Mouse (Mus musculus) frontal cortex, postnatal 10 days (tissue): ENCODE measurements around the gene Ryr3.

Experiments
- DNase-seq, 2 experiments: peaks; one replicate each; pipeline ENCODE4 v3.0.0; 2022; ENCODE audit warnings: low spot score in 2 of 2, mixed read lengths in 1 of 2

The Ryr3 gene

GRCm38 (mm10) chr2:113216746-113217461 lies at the start of gene Ryr3:
Gene Ryr3, minus strand, starts transcription at chr2:113217096.
- peak; percentile 53 to 69 for DNase-seq

DNA sequence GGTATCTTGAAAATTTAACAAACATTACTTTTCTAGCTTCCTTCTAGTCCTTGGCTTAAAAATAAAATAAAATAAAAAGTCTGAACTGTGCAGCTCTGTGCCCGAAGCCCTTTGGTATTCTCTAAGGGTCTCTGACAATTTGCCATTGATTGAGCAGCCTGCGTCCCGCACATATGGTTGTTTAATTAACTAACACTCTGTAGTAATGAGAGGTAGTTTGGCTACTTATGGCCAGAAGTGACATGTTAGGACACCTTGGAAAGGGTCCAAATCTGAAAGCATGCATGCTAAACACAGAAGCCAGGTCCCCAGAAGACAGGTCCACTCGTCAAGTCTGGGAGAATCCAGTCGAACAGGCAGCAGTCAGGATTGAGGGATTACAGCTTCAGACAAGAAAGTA lies 22.0 kb upstream of the Ryr3 start:
- no peak for DNase-seq

DNA sequence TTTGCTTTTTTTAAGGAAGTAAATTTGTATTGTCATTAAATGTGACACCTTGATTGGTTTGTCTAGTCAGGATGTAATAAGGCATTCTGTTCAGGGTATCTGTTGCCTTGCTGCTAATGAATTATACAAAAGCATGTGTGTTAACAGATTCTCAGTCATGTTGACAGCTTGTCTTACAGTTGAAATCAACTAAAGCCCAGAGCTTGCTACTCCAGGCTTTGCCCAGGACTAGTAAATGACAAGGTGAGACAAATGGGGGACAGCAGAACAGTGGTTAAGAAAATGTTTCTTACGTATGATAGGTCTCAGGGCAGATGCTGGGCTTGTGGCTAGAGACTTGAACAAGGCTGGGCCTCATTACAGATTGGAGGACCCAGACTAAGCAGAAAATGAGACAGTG lies 20.1 kb upstream of the Ryr3 start:
- DNase-seq = no peak

- no peak for DNase-seq
Measured at GRCm38 (mm10) chr2:113234559-113234958, 17.7 kb upstream of the Ryr3 start.

DNA sequence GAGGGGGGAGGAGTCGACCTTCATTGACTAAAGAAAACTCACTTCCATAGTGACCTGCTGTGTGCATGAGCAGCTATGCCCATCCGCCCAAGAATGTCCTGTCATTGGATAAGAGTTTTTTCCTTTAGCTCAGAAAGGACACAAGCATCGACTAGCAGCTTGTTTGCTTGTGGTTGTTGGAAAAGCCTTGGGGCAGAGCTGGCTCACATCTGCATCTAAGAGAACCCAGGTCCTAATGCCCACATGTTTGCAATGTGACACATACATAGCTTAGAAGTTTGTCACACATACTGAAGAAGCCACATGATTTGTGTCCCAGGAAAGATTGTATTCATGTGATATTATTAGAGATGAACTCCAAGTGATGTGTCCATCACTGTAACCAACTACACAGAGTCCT lies 16.5 kb upstream of the Ryr3 start:
- DNase-seq = no peak

- peak in 1 of 2 experiments; percentile 19 for DNase-seq
Measured at GRCm38 (mm10) chr2:113216105-113216745, 671 bp downstream of the Ryr3 start.

DNA sequence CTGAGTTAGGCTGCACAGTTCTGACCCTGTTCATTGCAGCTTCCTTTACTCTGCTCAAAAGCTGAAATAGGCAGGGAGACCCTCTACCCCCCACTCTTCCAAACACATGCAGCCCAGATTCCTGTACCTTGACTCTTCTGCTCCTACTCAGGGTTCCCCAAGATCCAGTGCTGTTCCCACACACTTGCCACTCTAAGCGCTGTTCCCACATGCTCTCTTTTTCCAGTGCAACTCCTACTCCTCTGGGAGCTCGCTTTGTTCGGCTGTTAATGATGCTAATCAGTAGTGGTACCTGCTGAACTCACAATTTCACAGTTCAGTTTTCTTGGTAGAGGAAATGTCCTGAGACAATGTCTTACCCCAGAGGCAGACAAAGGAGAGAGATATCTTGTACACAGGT lies 6.9 kb downstream of the Ryr3 start:
- no peak for DNase-seq

GRCm38 (mm10) chr2:113209263-113209662 lies 7.6 kb downstream of the Ryr3 start:
- no peak for DNase-seq

GRCm38 (mm10) chr2:113202857-113203256 lies 14.0 kb downstream of the Ryr3 start:
- no peak for DNase-seq

GRCm38 (mm10) chr2:113199030-113199679 lies 17.7 kb downstream of the Ryr3 start:
- DNase-seq = no peak

DNA sequence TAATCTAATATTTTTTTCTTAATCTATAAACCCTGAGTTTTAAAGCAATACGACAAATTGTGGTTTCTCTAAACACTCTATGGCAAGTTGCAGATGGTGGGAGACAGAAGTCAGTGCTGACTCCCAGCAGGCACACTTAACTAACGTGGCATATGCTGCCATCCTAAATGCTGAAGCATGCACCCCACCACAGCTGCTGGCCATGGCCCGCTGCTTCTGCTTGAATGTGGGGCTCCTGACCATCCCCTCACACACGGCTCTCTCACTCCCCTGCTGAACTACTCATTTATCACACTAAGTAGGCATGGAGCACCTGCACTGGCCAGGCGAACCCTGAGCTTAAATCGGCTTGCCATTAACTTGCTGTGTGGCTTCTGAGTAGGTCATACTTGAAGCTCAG lies 29.7 kb downstream of the Ryr3 start:
- DNase-seq = no peak

DNA sequence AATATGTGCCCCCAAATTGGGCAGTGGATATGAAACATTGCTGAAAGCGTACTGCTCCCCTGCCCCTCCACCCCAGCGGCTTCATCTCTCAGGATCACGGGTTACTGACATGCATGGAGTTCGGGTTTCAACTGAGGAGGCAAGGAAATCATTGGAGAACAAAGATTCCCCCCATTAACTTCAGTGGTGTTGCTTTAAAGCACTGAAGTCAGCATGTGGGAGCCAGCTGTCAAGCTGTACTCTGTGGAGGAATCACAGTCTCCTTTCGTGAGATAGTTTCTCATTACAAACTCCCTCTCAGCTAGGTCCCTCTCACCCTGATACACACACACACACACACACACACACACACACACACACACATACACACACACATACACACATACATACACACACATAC lies 35.2 kb downstream of the Ryr3 start:
- no peak for DNase-seq

GRCm38 (mm10) chr2:113178047-113178446 lies 38.8 kb downstream of the Ryr3 start:
- DNase-seq = no peak

DNA sequence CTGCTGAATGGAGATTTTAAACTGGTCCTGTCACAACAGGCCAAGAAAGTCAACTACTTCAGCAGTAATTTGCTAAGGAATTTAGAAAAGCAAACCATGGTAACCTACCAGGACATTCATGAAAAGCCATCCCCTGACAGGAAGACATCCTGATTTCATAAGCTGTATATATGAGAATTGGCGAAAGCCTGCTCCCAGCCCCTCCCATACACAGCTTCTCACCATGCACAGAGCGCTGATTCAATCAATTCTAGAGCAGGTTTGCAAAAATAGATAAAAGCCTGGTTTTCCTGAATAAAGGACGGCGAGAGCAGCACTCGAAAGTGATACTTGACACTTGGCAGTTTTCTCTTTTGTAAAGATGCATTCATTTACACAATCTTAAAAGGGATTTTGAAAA lies 40.6 kb downstream of the Ryr3 start:
- no peak for DNase-seq

DNA sequence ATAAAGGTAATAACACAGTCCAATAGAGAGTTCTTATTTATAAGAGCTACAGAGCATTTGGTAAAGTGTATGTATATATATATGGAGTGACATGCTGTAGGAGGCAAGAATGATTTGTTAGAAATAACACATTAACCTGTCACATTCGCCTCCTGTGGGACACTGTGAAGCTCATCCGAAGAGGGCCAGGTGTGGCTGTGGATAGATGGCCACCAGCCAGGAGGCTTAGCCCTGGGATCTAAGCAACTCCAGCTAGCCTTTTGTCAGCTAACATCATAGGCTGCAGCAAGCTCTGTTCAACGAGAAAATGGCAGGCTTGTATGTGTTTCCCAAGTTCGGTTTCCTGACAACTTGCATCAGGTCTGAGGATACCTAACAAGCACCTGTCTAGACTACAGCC lies 48.8 kb downstream of the Ryr3 start:
- DNase-seq = no peak

- peak; percentile 9 to 50 for DNase-seq
Measured at GRCm38 (mm10) chr2:113161494-113161893, 55.4 kb downstream of the Ryr3 start.

- DNase-seq = no peak
Measured at GRCm38 (mm10) chr2:113137766-113138165, 79.1 kb downstream of the Ryr3 start.

DNA sequence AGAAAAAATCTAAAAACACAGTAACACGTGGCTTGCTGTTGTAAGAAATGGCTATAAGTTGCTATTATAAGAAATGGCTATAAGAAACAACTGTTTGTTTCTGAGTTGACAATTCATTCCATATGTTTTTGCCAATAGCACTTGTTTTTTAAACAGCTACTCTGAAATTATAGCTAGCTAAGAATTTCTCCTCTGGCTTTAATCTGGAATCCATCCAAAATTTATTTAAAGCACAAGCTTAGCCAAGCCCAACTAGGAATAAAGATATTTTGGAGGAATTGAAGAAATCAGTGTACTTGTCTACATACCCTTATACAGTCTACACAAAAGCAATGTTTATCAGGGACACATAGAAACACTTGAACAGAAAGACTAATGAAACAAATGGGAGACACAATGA lies 93.4 kb downstream of the Ryr3 start:
- DNase-seq = no peak

- no peak for DNase-seq
Measured at GRCm38 (mm10) chr2:113119080-113119479, 97.8 kb downstream of the Ryr3 start.

GRCm38 (mm10) chr2:113116788-113117187 lies 100.1 kb downstream of the Ryr3 start:
- DNase-seq = no peak

GRCm38 (mm10) chr2:113115897-113116283 lies 101.0 kb downstream of the Ryr3 start:
- DNase-seq = no peak

- peak in 1 of 2 experiments; percentile 8 for DNase-seq
Measured at GRCm38 (mm10) chr2:113115248-113115896, 101.5 kb downstream of the Ryr3 start.
